Mouse (Mus musculus) hindbrain, embryonic 10.5 days (tissue): ENCODE measurements around the gene Zfp385a. TPM values are rescaled to one million over a fixed set of nuclear protein-coding genes. Genes with fewer than 3 reads are reported as not detected.

Experiments
- DNase-seq: peaks from one replicate; pipeline ENCODE4 v3.0.0-alpha.2; 2017; ENCODE audit warnings: low spot score
- H3K27ac ChIP-seq: fragments of 300-500 bp; sonication (generic); 2 replicates; pipeline ENCODE4 v1.5.1; 2016; ENCODE audit warnings: mild to moderate bottlenecking, moderate library complexity
- H3K27me3 ChIP-seq: fragments of 300-500 bp; sonication (generic); 2 replicates; pipeline ENCODE4 v1.6.1; 2016; ENCODE audit warnings: mild to moderate bottlenecking; ENCODE audit not compliant: poor library complexity, insufficient read depth, severe bottlenecking
- H3K36me3 ChIP-seq: fragments of 300-500 bp; sonication (generic); 2 replicates; pipeline ENCODE4 v1.6.1; 2016; ENCODE audit warnings: mild to moderate bottlenecking, moderate library complexity
- H3K4me1 ChIP-seq: fragments of 300-500 bp; sonication (generic); replicated peaks from 2 replicates; pipeline ENCODE4 v1.6.1; 2016; ENCODE audit warnings: mild to moderate bottlenecking
- H3K4me3 ChIP-seq: fragments of 300-500 bp; sonication (generic); 2 replicates; pipeline ENCODE4 v1.5.1; 2016; ENCODE audit warnings: mild to moderate bottlenecking, moderate library complexity
- H3K9me3 ChIP-seq: fragments of 300-500 bp; sonication (generic); 2 replicates; pipeline ENCODE4 v1.6.1; 2016; ENCODE audit warnings: mild to moderate bottlenecking, moderate library complexity
- WGBS: fragments of 180-500 bp; shearing (Covaris S2); methylation state at CpG from one replicate; pipeline ENCODE4 v1.1.7; 2016; 5-methylcytosine and 5-hydroxymethylcytosine counted together
- polyA plus RNA-seq: library from polyadenylated mRNA; unstranded; fragments of >200 nt; fragmentation: Nextera tagmentation; extraction: Ambion mirVana; gene quantifications from 2 replicates; pipeline ENCODE4 v1.2.1, GENCODE M21; 2016

Gene Zfp385a
- polyA plus RNA-seq, 1 experiment from 2014 or later, result 26.3 TPM

DNA sequence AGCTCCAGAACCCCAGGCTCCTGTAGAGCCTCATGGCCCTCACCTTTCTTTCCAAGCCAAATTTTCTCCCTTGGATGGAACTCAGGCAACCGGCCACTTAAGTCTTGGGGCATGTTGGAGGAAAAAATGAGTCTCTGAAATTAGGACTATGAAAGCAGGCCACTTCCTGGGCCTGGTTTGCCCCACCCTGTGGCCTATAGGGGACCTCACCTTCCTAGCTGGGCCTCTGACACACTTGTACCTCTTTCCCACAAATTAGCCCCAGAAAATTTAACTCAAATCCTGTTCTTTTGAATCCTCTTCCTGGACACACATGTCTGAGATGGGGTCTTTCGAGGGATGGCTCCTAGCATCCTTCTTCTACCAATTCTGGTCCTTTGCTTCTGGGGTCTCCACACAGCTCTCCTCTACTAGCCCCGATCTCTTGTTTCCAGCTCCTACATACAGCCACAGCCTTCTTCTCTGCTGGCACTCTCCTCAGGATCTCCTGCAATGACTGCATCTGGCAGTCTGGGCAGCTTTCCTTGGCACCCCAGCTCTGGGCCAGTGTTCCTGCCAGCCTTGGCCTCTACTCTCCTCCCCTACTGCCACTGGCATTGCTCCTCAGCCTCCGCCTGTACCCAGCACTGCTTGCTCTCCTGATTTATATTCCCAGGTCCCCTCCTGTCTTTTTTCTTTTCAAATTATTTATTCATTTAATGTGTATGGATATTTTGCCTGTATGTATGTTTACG is 20.1 kb upstream of the Zfp385a start:
- peaks cover 31% of the 10 kb centered on the region for H3K4me1 ChIP-seq
- H3K27ac ChIP-seq, result no peak overlapping the region
- peaks cover 23% of the 10 kb centered on the region for H3K36me3 ChIP-seq
- no peak overlapping the region for H3K4me3 ChIP-seq
- 93% methylated on average over 5 of the region's 5 CpGs for WGBS
- DNase-seq, result no peak
- no peaks in the 10 kb centered on the region for H3K9me3 ChIP-seq
- H3K27me3 ChIP-seq, result no peaks in the 10 kb centered on the region

DNA sequence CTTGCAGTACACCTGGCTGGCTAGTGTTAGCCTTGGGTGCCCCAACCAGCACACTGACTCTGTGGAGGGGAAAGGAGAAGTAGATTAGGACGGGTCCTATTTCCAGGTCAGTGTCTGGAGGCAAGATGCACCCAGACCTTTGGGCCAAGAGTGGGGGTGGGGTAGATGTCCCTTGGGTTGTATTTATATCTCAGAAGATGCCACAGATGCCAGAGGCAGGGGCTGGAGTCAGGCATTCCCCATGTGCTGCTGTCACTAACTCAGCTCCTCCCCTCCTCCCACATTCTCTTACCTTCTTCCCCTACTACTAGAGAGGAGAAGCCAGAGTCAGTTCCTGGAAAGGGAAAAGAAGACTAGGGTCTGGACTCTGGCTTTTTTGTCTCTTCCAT is 19.2 kb upstream of the Zfp385a start:
- no peak overlapping the region for H3K4me3 ChIP-seq
- H3K27ac ChIP-seq, result peak overlapping the region; percentile 53; the same call in 1 of the 2 replicates
- H3K4me1 ChIP-seq, result peaks cover 22% of the 10 kb centered on the region
- H3K9me3 ChIP-seq, result no peaks in the 10 kb centered on the region
- 67% methylated on average over 1 of the region's 1 CpGs for WGBS
- no peaks in the 10 kb centered on the region for H3K27me3 ChIP-seq
- DNase-seq, result no peak
- peaks cover 32% of the 10 kb centered on the region for H3K36me3 ChIP-seq

DNA sequence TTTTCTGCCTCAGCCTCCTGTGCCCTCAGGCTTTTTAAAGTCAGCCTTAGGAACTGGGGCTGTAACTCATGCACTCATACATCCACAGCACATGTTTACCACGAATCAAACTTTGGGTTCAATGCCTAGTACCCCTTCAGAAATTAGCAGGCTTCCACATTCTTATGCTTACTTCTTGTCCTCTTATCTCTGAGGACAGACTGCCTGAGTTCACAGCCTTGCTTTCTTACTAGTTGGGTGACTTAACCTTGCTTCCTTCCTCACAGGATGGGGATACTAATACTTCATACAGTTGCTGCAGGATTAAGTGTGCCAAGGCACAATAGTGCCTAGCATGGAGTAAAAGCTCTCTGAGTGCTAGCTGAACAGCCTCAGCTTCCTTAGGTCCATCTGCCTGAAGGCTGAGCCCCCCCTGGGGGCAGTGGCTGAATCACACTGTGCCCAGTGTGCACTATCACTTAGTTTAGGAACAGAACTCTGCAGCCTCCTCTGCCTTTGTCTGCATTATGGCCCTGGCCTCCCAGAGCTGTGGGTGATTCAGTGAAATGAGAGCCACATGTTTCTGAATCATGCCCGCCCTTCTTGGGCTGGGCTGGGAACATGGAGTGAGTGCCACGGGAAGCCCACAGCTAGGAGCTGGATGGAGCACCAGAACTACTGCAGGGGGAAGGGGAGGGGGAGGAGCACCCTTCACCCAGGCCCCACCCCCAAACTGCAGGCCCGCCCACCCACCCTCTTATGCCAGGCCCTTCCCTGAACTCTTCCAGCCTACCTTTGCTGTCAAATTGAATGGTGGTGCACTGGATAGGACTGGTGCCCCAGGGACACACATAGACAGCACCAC is 18.6 kb upstream of the Zfp385a start:
- Histone ChIP-seq H3K27ac (peak overlapping the region; percentile 53; the same call in 1 of the 2 replicates), H3K27me3 (no peaks in the 10 kb centered on the region), H3K9me3 (no peaks in the 10 kb centered on the region), H3K36me3 (peaks cover 38% of the 10 kb centered on the region), H3K4me3 (no peak overlapping the region), H3K4me1 (peaks cover 19% of the 10 kb centered on the region)
- no peak for DNase-seq
- WGBS, result 30% methylated on average over 4 of the region's 4 CpGs

GRCm38 (mm10) chr15:103357817-103358216 is 17.9 kb upstream of the Zfp385a start:
- Histone ChIP-seq H3K9me3 (no peaks in the 10 kb centered on the region), H3K27ac (no peak overlapping the region), H3K27me3 (no peaks in the 10 kb centered on the region), H3K4me1 (peaks cover 19% of the 10 kb centered on the region), H3K36me3 (peaks cover 45% of the 10 kb centered on the region), H3K4me3 (no peak overlapping the region)
- no peak for DNase-seq
- WGBS, result 85% methylated on average over 4 of the region's 4 CpGs

DNA sequence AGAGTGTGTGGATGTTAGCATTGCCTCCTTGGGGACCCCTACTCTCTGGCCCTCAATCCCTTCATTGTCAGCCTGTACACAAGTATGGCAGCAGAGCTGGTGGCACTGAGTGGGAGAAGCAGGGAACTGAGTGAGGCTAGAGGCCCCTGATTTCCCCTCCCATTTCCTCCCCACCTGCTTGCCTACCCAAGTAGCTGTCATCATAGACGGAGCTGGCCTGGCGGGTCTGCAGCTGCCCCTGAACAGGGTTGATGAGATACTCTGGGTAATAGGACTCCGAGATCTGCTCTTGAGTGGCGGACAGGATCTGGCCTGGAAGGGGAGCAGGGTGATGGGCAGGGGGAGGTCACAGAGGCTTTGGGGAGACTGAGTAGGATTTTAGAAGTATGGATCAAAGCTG is 16.2 kb upstream of the Zfp385a start:
- peaks cover 60% of the 10 kb centered on the region for H3K36me3 ChIP-seq
- 86% methylated on average over 4 of the region's 4 CpGs for WGBS
- H3K27me3 ChIP-seq, result no peaks in the 10 kb centered on the region

DNA sequence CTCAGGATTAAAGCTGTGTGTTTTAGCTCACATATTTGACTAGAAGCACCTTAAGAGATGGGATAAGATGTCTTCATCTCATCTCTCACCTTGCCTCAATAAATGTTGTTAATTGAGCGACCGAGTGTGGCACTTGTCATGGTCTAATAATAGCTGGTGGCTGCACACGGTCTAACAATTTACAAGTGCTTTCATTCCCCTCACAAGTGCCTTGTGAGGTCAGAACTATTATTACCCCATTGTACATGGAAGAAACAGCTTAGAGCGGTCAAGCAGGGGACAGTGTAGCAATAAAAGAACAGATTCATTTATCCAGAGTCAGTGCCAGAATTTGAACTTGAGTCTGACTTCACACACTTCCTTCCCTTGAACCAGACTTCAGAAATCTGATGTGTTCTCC is 15.5 kb upstream of the Zfp385a start:
- Histone ChIP-seq H3K4me1 (peaks cover 19% of the 10 kb centered on the region), H3K4me3 (no peak overlapping the region), H3K27me3 (no peaks in the 10 kb centered on the region), H3K36me3 (peaks cover 67% of the 10 kb centered on the region), H3K9me3 (no peaks in the 10 kb centered on the region), H3K27ac (no peak overlapping the region)
- WGBS, result 86% methylated on average over 4 of the region's 4 CpGs
- DNase-seq, result no peak

More for the DNA sequence above, 16.2 kb upstream of the Zfp385a start:
- no peak overlapping the region for H3K27ac ChIP-seq
- no peak overlapping the region for H3K4me3 ChIP-seq
- H3K4me1 ChIP-seq, result peaks cover 19% of the 10 kb centered on the region
- H3K9me3 ChIP-seq, result no peaks in the 10 kb centered on the region
- DNase-seq, result no peak

- Histone ChIP-seq H3K27ac (no peak overlapping the region), H3K9me3 (no peaks in the 10 kb centered on the region), H3K4me1 (peaks cover 18% of the 10 kb centered on the region), H3K27me3 (no peaks in the 10 kb centered on the region), H3K36me3 (peaks cover 74% of the 10 kb centered on the region), H3K4me3 (no peak overlapping the region)
- WGBS, result 86% methylated on average over 2 of the region's 2 CpGs
- DNase-seq, result no peak
Observed at GRCm38 (mm10) chr15:103354690-103355089, 14.8 kb upstream of the Zfp385a start.

DNA sequence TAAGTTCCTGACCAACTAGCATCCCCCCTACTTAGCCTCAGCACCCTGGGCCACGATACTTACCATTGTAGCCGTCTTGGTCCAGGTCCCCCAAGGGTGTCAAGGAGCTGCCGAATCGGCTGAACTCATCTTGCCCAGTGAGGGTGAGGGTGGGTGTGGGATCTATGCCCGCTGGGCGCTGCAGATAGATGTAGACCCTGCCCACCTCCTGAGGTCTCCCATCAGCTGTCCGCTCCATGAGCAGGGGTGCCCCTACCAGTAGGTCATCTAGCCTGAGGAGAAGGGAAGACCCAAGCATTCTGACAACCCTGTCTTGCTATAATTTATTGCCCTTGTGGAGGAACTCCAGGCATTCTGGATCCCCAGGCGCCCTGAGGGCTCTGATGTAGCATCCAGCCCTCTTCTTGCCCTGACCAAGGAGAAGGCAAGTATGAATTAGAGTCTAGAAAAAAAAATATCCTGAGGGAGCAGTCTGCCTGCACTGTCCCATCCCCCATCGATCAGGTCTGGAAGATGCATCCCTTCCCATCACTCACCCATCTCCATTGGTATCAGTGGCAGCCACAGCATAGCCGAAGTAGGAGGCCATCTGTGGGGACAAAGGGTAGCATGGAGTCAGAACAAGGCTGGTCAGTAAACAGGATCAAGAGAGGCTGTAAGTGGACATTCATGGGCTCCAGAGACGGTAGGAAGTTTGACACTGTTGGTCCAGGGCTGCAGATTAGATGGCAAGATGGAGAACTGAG is 13.8 kb upstream of the Zfp385a start:
- no peaks in the 10 kb centered on the region for H3K9me3 ChIP-seq
- H3K27me3 ChIP-seq, result no peaks in the 10 kb centered on the region
- WGBS, result 91% methylated on average over 11 of the region's 11 CpGs
- H3K27ac ChIP-seq, result no peak overlapping the region
- no peak for DNase-seq
- H3K4me3 ChIP-seq, result no peak overlapping the region
- peaks cover 7% of the 10 kb centered on the region for H3K4me1 ChIP-seq
- peaks cover 84% of the 10 kb centered on the region for H3K36me3 ChIP-seq

GRCm38 (mm10) chr15:103352856-103353255 is 13.0 kb upstream of the Zfp385a start:
- Histone ChIP-seq H3K4me3 (no peak overlapping the region), H3K27me3 (no peaks in the 10 kb centered on the region), H3K36me3 (peaks cover 92% of the 10 kb centered on the region), H3K4me1 (peaks cover under 1% of the 10 kb centered on the region; the same call in 1 of the 2 replicates), H3K9me3 (no peaks in the 10 kb centered on the region), H3K27ac (no peak overlapping the region)
- 45% methylated on average over 4 of the region's 4 CpGs for WGBS
- DNase-seq, result peak; percentile 66

DNA sequence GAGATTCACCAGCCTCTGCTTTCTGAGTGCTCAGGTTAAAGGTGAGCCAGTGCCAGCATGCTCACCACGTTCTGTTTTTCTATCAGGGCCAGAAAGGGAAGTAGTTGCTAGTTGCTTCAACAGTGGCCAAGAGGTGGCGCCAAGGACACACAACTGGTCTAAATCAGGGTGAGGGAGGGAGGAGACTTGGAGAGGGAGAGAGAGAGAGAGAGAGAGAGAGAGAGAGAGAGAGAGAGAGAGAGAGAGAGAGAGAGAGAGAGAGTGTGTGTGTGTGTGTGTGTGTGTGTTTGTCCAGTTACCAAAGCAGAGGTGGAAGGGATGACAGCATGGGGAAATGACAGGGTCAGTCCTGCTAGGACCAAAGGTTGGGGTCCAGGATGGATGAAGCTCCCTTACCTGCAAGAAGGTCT is 7.4 kb upstream of the Zfp385a start:
- Histone ChIP-seq H3K27ac (no peak overlapping the region), H3K27me3 (no peaks in the 10 kb centered on the region), H3K4me3 (no peak overlapping the region), H3K9me3 (no peaks in the 10 kb centered on the region), H3K4me1 (peaks cover 7% of the 10 kb centered on the region), H3K36me3 (peaks cover 82% of the 10 kb centered on the region)
- DNase-seq, result peak; percentile 53
- 10% methylated on average over 2 of the region's 2 CpGs for WGBS

GRCm38 (mm10) chr15:103345789-103346188 is 5.9 kb upstream of the Zfp385a start:
- no peak for DNase-seq
- Histone ChIP-seq H3K4me1 (peaks cover 22% of the 10 kb centered on the region), H3K4me3 (no peak overlapping the region), H3K9me3 (no peaks in the 10 kb centered on the region), H3K36me3 (peaks cover 67% of the 10 kb centered on the region), H3K27me3 (peaks cover 14% of the 10 kb centered on the region), H3K27ac (no peak overlapping the region)
- WGBS, result 85% methylated on average over 6 of the region's 6 CpGs

DNA sequence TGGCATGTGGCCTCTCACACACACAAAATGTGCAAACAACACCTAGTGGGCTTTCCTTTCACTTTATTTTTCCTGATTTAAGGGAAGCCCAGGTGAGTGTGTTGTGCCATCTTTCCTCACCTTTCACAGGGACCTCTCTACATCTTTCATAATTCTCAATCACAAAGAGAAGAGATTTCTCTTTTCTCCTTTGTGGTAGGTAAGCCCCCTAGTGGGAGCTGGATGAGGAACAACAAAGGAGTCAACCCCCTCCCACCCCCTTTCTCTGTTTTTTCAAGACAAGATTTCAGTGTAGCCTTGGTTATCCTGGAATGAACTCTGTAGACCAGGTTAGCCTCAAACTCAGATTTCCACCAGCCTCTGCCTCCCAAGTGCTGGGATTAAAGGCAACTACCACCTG is 3.7 kb upstream of the Zfp385a start:
- Histone ChIP-seq H3K36me3 (peaks cover 45% of the 10 kb centered on the region), H3K27me3 (peaks cover 37% of the 10 kb centered on the region)
- no peak for DNase-seq

More for the DNA sequence above, 3.7 kb upstream of the Zfp385a start:
- Histone ChIP-seq H3K9me3 (no peaks in the 10 kb centered on the region), H3K27ac (no peak overlapping the region), H3K4me1 (peaks cover 45% of the 10 kb centered on the region), H3K4me3 (no peak overlapping the region)
